Mouse (Mus musculus) ES-E14 (cell line): ENCODE data around the gene B430218F22Rik.

Experiments used
- CHD2 ChIP-seq: IDR thresholded peaks from 2 replicates; pipeline ENCODE4 v1.6.1; 2014; ENCODE audit warnings: mild to moderate bottlenecking, low read depth, low read length, inconsistent platforms
- HCFC1 ChIP-seq: IDR thresholded peaks from 2 replicates; pipeline ENCODE4 v1.6.1; 2012; ENCODE audit warnings: low read length, inconsistent platforms, borderline replicate concordance; ENCODE audit not compliant: insufficient read depth
- MAFK ChIP-seq: IDR thresholded peaks from 2 replicates; pipeline ENCODE4 v1.6.1; 2014; ENCODE audit warnings: mild to moderate bottlenecking, low read depth, low read length, inconsistent platforms; ENCODE audit not compliant: insufficient read depth
- ZC3H11A ChIP-seq: IDR thresholded peaks from 2 replicates; pipeline ENCODE4 v1.6.1; 2012; ENCODE audit warnings: low read depth, mild to moderate bottlenecking, inconsistent platforms, low read length, borderline replicate concordance

- TF ChIP-seq MAFK (no peak), HCFC1 (no peak), CHD2 (no peak), ZC3H11A (no peak)
These were observed 34.0 kb downstream of the B430218F22Rik start for GRCm38 (mm10) chr13:118420408-118420807.
